Mouse (Mus musculus) bone marrow macrophage, adult 2 months (primary cell): ENCODE measurements around the gene Trim41. TPM values are rescaled to one million over a fixed set of nuclear protein-coding genes. Genes with fewer than 3 reads are reported as not detected.

Source experiments
- H3K27ac ChIP-seq: 2 replicates; pipeline ENCODE4 v1.5.1; 2012; ENCODE audit warnings: low read depth, low read length; ENCODE audit not compliant: insufficient read depth
- H3K4me1 ChIP-seq: 2 replicates; pipeline ENCODE4 v1.6.1; 2012; ENCODE audit warnings: low read length; ENCODE audit not compliant: control insufficient read depth, insufficient read depth
- H3K4me3 ChIP-seq: 2 replicates; pipeline ENCODE4 v1.5.1; 2012; ENCODE audit warnings: mild to moderate bottlenecking, low read length, moderate library complexity; ENCODE audit not compliant: insufficient read depth
- CTCF ChIP-seq: IDR thresholded peaks from 2 replicates; pipeline ENCODE4 v1.5.1; 2012; ENCODE audit warnings: low read depth, mild to moderate bottlenecking, low read length, moderate library complexity
- POLR2A ChIP-seq: IDR thresholded peaks from 2 replicates; pipeline ENCODE4 v1.6.1; 2012; ENCODE audit warnings: mild to moderate bottlenecking, low read depth, low read length, borderline replicate concordance
- polyA plus RNA-seq: library from polyadenylated mRNA; stranded (reverse); fragments of >200 nt; gene quantifications from 2 replicates; pipeline ENCODE4 v1.2.4, GENCODE M21; 2012; ENCODE audit not compliant: missing spikeins, insufficient read depth, insufficient read length

Trim41 gene
- polyA plus RNA-seq, 1 experiment = 55.5 TPM

GRCm38 (mm10) chr11:48838879-48839680, 21.9 kb upstream of the Trim41 start:
- Histone ChIP-seq H3K27ac (no peak overlapping the region; the same call in 1 of the 2 replicates), H3K4me3 (peak overlapping the region; percentile 86), H3K4me1 (peaks cover 4% of the 10 kb centered on the region)
- TF ChIP-seq POLR2A (no peak), CTCF (no peak)

- H3K4me3 ChIP-seq = peak overlapping the region; percentile 86
- H3K27ac ChIP-seq = peak overlapping the region; percentile 2; the same call in 1 of the 2 replicates
- TF ChIP-seq POLR2A = no peak
- H3K4me1 ChIP-seq = peaks cover 4% of the 10 kb centered on the region
Observed at GRCm38 (mm10) chr11:48838181-48838797, 21.1 kb upstream of the Trim41 start.

- TF ChIP-seq POLR2A (no peak), CTCF (no peak)
- 0 out of 2 replicates have a peak overlapping the region, but pooled peaks have one; percentile 2 for H3K27ac ChIP-seq
- peaks cover 4% of the 10 kb centered on the region for H3K4me1 ChIP-seq
- peak overlapping the region; percentile 86 for H3K4me3 ChIP-seq
Observed at GRCm38 (mm10) chr11:48837310-48838180, 20.4 kb upstream of the Trim41 start.

- Histone ChIP-seq H3K27ac (no peak overlapping the region), H3K4me3 (peak overlapping the region; percentile 86), H3K4me1 (peaks cover 4% of the 10 kb centered on the region)
- TF ChIP-seq POLR2A (no peak), CTCF (no peak)
Observed at GRCm38 (mm10) chr11:48836990-48837309, 19.8 kb upstream of the Trim41 start.

GRCm38 (mm10) chr11:48835923-48836322, 18.8 kb upstream of the Trim41 start:
- H3K27ac ChIP-seq = no peak overlapping the region
- peaks cover 4% of the 10 kb centered on the region for H3K4me1 ChIP-seq
- TF ChIP-seq POLR2A = no peak
- no peak for TF ChIP-seq CTCF
- H3K4me3 ChIP-seq = no peak overlapping the region

GRCm38 (mm10) chr11:48833731-48834639, 16.8 kb upstream of the Trim41 start:
- Histone ChIP-seq H3K4me1 (peaks cover 4% of the 10 kb centered on the region), H3K27ac (peak overlapping the region; percentile 44), H3K4me3 (peak overlapping the region; percentile 88)
- no peak for TF ChIP-seq POLR2A
- TF ChIP-seq CTCF = no peak

GRCm38 (mm10) chr11:48833078-48833730, 16.1 kb upstream of the Trim41 start:
- TF ChIP-seq POLR2A = no peak
- no peak for TF ChIP-seq CTCF
- Histone ChIP-seq H3K4me1 (no peaks in the 10 kb centered on the region; the same call in 1 of the 2 replicates), H3K4me3 (peak overlapping the region; percentile 88), H3K27ac (no peak overlapping the region)

- no peak for TF ChIP-seq POLR2A
- H3K27ac ChIP-seq = no peak overlapping the region
- no peak overlapping the region for H3K4me3 ChIP-seq
- no peaks in the 10 kb centered on the region; the same call in 1 of the 2 replicates for H3K4me1 ChIP-seq
Observed at GRCm38 (mm10) chr11:48831273-48831672, 14.1 kb upstream of the Trim41 start.
